Mouse (Mus musculus) neutrophil, adult 5-6 weeks (primary cell): ENCODE results near the gene Pqlc2. TPM values are rescaled to one million over a fixed set of nuclear protein-coding genes. Genes with fewer than 3 reads are reported as not detected.

Experiments
- ATAC-seq: fragments of 151-379, 151-347 bp; 2 replicates; pipeline ENCODE4 v1.8.0; 2017; ENCODE audit warnings: mild to moderate bottlenecking, moderate TSS enrichment; ENCODE audit not compliant: insufficient number of reproducible peaks, poor library complexity, low FRiP score, severe bottlenecking; ENCODE audit errors: extremely low read depth
- total RNA-seq: library from RNA; stranded (forward); fragments of 200-1000 nt; gene quantifications from 2 replicates; pipeline ENCODE4 v1.2.3, GENCODE M21; 2017

Pqlc2 gene
- total RNA-seq, 1 experiment from 2014 or later, result 16.8 TPM

DNA sequence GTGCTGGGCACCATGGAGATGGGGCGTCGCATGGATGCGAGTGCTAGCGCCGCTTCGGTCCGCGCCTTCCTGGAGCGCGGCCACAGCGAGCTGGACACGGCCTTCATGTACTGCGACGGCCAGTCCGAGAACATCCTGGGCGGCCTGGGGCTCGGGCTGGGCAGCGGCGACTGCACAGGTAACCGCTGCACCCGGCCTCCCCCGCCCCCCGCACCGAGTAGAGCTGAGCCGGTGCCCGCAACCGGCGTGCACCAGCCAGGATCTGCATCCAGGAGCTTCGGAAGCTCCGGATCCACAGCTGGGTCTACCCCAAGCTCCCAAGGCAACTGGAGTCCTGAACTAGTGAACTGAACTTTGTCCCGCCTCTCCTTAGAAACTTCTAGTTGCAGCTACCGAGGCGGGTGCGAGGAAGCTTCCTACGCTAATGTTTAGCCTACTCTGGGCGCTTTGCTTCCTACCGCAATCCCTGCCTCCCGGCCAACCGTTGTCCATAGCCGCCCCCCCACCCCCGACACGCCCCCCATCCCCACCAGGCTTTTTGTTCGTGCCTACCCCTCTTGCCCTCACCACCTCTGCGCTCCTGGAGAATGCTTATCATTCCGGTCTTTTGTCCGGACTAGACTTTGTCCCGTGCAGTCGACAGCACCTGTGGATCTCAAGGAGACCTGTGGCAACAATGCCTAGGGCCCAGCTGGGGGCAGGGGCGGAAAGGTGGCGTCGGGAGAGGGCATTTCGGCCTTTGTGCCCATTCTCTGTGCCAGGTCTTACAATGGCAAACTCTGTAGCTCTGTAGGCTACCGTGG, 592 bp upstream of the Pqlc2 start:
- no peak for ATAC-seq

DNA sequence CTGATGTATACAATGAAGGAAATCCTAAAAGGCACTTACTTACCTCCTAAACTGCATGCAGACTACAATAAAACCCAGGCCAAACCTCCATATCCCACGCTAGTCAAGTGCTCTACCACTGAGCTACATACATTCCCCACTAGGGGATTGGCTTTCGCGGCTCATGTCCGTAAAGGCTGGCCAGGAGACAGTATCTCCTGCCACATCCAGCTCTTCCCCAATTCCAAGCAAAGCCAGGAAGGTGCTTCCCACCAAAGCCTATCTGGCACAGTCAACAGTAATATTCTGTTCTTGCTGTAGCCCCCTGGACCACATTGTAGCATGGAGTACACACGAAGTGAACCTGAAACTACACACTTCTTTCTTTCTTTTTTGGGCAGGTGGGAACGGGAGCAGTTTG, 857 bp downstream of the Pqlc2 start:
- ATAC-seq, result no peak

DNA sequence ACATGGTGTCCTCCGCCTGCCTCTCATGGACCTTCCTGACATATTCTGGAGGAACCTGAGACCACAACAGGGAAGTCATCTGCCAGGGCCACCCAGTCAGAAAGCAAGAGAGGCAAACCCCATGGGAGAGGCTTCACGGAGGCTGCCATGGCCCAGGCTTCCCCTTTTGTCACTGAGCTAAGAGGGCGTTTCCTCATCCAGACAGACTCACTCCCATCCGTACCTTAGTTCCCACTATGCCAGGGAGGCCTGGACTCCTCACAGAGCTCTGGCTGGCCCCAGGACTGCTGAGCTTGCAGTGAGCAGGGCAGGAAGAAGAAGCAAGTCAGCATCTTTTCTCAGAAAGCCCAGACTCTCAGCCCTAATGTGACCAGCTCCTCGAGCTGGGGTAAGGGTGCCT, 2.6 kb downstream of the Pqlc2 start:
- peak; percentile 49 for ATAC-seq

DNA sequence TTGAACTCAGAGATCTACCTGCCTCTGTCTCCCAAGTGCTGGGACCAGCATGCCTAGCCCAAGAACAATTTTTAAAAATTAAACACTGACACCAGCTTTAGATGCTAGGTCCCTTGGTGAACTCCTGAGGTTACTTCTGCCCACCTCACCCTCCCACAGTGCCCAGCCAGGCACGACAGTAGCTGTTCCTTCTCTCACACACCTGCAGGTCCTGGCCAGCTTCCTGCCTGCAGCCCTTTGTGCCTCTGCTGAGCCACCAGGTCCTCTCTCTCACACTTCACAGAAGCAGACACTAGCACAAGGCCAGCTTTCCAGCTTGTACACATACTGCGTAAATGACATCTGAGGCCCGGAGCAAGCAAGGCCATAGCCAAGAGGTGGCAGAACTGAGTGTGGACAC, 5.0 kb downstream of the Pqlc2 start:
- no peak for ATAC-seq

DNA sequence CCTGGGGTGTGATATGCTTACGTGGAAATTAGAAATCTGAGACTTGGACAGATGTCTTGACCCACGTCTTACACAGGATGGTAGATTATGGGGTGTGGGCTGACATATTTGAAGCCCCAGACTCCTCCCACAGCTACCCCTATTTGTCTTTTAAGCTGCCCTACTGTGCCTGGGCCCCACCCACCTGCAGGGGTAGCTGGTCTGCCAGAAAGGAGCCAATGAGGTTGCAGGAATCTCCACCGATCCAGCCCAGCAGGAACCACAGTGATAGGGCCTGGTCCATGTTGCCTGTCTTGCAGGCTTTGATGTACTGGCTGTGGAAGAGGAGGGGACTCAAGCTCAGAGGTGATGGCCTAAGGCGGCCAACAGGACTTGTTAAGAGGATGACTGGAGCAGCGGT, 8.3 kb downstream of the Pqlc2 start:
- no peak for ATAC-seq

DNA sequence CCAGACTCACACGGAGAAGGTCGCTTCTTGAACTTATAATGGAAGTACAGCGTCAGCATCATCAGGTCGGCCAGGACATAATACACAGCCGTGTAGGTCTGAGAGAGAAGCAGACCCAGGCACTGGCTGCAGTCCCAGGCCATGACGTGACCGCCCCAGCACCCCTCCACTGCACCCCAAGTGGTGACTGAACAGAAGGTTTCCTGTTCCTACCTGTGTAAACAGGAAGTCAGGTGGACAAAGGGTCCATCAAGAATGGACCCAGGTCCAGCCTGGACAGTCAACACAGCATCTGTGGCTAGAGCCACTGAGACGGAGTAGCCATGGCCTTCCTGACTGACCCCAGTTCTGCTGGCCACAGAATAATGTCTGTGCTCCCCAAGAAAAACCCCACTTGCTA, 8.7 kb downstream of the Pqlc2 start:
- no peak for ATAC-seq

DNA sequence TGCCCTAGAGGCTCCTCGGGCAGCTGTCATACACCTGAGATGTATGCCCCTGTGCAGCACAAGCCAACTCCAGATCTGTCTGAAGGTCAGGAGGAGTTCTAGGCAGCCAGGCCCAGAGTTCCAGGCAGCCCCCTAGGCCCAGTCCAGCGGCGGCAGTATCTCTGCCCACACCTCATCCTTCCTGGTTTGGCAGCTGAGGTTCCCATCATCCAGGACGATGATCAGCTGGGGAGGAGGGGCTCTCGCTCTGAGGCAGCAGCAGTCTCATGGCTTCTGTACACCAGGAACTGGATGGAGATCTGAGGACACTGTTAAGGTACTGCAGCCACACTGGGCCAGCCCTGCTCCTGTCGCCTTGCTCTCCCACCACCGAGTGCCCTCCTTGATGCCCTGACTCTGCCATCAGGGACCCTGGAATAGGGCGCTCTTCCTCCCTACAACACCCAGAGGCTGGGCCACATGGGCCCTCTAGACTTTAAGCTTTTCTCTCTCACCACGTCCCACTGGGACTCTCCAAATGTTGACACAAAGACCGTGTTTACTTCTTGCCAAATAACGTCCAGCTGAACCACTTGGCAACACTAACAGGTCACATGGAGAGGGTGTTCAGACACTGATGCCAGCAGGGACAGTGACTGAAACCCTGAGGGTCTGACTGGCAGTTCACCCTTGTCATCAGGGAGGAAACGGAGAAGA, 11.7 kb downstream of the Pqlc2 start:
- ATAC-seq, result no peak

DNA sequence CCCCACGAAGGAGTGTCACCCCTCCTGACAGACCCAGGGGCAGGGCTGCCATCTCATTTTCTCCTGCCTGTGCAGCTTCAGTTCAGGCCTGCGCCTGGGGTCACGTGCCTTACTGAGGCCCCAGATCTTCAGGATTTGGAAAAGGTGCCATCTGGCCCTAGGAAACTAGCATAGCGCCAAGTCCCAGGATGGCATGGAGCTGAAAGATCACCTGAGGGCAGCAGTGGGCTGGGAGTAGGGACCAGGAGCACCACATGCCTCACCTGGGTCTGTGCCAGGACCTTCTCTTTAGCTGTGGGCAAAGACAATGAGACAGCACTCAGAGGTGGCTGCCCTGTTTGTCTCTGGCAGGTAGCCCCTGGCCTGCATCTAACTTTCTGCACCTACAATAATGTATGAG, 12.9 kb downstream of the Pqlc2 start:
- ATAC-seq, result no peak

DNA sequence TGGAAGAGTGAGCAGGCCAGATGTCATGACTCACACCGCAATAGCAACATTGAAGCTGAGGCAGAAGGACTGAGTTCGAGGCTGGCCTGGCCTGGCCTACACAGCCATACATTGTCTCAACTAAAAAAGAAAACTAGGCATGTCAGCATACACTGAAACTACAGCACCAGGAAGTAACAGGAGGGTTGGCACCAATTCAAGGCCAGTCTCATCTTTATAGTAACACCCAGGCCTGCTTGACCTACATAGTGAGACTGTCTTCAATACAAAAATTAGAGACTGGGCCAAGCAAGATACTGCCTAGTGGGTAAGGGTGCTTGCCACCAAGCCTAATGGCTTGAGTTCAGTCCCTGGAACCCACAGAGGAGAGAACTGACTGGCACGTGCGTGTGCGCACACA, 18.5 kb downstream of the Pqlc2 start:
- no peak for ATAC-seq

DNA sequence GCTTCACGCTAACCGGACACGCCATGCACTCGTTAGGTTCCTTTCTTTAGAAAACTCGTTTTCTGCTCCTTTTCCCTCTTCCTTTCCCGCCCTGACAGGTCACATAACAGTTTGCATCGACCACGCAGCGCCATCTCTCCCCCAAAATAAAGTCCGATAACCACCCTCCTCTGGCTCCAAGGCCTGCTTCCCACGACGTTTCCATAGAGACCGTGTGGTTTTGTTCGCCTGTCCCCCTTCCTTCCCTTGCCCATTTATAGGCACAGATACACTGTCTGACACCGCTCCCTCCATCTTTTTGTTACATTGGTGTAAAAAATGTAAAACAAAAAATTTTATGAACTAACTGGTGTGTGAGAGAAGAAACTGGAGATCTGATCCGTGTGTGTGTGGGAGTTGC, 19.4 kb downstream of the Pqlc2 start:
- ATAC-seq, result no peak

DNA sequence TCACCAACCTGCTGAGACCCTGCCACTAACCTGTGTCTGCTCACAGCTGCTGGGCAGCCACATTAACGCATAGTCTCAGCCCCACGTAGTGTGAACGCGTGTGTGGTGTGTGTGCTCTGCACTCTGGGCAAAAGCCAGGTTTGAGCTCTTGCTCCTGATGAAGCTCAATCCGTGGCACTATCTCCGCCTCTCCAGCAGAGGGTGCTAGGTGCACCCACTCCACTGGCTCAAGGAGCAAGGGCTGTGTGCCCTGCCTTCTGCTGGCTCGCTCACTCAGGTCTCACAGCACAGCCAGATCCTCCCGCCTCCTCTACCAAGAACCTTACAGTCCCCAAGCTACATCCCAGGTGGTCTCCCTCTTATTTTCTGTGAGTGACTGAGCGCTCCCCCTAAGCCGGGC, 21.5 kb downstream of the Pqlc2 start:
- ATAC-seq, result peak; percentile 33; the same call in 1 of the 2 replicates

DNA sequence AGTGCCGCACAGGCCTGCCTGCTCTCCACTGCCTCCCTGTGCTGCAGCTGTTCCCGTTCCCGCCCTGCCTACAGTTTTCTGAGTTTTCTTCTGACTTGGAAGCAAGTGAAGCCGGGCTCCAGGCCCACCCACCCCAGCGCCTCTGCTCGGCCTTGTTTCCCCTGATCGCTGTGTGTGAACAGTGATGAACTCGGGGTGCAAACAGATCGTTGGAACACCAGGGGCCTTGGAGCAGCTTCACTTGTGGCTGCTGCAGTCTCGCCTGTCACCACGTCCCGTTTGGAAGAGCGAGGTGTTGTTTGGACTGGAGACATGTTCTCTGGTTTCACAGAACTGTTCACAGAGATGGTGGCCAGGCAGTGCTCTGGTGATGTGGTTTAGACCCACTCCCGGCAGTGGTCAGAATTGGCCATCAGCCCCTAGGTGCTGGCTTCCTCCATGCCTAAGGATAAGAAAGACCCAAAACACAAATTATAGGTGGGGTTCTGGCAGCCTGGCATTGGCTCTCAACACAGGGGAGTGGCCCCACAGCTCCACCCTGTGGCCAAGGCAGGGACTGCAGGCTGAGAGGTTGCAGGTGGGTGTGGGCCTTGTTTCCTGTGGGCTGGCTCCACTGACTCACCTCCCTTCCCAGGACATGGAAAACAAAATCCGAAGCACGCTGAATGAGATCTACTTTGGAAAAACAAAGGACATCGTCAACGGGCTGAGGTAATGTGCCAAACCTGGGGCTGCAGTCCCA, 23.2 kb downstream of the Pqlc2 start:
- ATAC-seq, result peak; percentile 34; the same call in 1 of the 2 replicates

DNA sequence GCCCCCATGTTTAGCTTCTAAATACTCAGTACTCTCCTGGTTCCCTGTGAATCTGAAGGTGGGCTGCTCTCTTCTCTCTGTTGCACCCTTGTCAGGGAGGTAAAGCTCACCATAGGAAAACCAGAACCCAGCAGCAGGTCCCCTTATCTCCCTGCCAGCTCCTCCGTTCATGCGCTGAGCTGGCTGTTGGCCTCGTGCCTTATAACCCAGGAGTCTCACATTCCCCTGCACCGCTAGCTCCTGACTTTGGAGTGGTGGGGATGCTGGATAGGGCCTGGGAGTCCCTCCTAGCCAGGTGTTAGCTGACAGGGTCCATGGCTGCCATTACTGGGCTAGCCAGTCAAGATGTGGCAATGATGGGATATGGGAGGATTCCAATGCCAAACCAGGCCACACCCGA, 24.3 kb downstream of the Pqlc2 start:
- no peak for ATAC-seq

DNA sequence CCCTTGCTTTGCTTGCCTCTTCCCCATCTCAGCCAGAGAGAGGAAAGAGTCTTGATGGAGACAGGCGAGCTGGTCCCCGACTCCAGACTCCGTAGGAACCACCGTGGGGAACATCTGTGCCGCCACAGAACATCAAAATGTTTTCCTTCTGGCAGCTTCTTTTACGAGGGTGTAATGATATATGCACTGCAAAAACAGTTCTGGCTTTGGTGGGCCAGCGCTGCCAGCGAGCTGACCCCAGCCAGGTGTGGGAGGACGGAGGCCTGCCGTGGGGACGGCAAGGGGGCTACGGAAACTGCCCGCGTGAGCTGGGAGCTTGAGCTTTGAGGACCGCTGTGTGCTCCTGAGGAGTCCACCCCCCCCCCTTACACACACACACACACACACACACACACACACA, 25.6 kb downstream of the Pqlc2 start:
- ATAC-seq, result no peak

DNA sequence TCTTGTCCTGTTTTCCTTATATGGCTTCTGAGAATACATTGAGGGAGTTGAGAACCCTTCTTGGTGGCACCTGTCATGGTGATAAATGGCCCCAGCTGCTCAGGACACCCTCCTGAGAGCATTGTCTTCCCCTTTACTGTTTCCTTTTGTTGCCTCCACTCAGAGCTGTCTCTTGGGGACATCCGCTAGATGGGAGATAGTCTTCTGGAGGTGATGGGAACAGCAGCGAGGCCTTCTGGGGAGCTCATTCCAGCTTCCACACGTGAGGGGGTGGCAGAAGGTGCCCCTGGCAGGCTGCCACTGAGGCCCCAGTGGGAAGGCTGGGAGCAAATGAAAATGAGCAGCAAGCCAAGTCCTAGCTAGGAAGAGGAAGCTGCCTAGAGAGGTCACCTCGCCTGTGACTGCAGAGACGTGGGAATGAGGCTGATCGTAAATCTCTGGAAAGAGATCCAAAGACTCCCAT, 27.5 kb downstream of the Pqlc2 start:
- no peak for ATAC-seq

DNA sequence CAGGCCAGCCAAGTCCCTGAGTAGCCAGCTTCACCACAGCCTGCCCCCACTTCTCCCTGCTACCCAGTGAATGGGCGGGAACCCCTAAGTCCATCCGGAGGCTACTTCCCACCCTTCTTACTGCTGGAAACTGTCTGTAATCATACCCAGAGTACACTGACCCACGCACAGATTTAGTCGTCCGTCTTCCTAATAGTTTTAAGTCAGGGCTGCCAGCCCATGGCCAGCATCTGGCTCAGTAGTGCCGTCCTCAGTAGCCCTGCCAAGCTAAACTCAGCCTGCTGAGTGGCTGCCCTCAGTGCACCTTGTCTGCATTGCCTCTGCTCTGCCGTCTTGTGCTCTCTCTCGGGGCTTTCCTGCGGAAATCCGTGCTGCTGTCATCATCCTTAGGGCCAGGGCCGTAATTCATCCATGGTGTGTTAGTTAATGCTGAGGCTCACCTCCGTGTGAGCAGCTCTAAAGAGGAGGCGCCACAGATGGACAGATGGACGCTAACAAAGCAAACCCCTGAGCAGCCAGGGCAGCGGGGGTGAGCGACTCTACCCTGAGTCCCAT, 28.6 kb downstream of the Pqlc2 start:
- no peak for ATAC-seq

DNA sequence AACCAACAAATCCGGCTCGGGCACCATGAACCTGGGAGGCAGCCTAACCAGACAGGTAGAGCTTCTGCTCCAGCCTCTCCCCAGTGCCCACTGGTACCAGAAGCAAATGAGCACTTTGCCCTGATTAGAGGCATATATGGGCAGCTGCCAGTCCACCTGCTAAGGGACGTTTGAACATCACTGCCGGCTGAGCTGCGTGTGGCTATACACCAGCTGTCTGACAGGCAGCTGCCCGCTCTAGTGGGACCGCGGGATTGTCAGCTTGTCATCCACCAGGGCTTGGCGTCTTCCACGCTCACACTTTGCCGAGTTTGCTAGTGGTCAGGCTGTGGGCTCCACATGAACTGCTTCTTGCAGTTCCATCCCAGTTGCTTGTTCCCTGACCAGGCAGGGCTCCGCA, 30.0 kb downstream of the Pqlc2 start:
- no peak for ATAC-seq

DNA sequence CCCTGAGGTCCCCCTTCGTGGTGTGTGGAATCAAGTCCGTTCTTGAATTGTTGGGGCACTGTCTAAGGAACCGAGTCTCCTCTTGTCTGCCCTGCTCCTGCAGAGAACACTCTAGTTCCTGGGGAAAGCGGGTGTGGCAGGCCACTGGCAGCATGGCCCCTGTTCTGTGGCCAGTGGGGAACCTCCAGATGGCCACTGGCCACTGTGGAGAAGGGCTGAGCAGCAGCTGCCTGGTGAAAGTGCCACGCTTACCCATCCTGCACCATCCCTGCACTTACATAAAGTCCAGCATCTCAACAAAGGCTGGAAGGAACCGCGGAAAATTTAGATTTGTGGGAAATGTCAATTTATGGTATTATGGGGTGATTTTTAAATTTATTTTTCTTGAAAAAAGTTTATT, 34.1 kb downstream of the Pqlc2 start:
- ATAC-seq, result no peak

DNA sequence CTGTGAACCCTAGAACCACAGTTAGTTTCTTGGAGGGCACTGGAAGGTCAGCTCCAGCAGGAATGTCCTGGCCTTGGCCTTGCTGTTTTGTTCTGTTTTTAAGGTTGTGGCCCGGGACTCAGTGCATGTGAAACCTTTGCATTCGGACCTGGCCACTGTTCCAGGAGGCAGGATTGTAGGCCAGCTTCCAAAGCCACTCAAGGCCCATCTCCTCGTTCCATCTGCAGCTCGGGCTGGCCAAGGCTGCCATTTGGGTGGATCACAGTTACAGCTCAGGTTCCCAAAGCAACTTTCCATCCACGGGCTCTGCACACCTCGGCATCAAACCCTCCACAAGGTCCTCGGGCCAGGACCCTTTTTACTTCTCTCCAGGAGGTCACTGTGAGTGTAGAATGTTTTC, 35.9 kb downstream of the Pqlc2 start:
- ATAC-seq, result no peak
